Mouse (Mus musculus) liver, adult 2 months (tissue): Measurements from ENCODE around the gene Olfr457.

Experiments used
- CTCF ChIP-seq: fragments of 200-500 bp; IDR thresholded peaks from 2 replicates; pipeline ENCODE4 v1.5.1; 2011; ENCODE audit warnings: low read depth, low read length, control low read depth
- POLR2A ChIP-seq: fragments of 200-500 bp; IDR thresholded peaks from 2 replicates; pipeline ENCODE4 v1.6.1; 2011; ENCODE audit warnings: low read length, control low read depth; ENCODE audit not compliant: insufficient read depth; ENCODE audit errors: extremely low read depth

DNA sequence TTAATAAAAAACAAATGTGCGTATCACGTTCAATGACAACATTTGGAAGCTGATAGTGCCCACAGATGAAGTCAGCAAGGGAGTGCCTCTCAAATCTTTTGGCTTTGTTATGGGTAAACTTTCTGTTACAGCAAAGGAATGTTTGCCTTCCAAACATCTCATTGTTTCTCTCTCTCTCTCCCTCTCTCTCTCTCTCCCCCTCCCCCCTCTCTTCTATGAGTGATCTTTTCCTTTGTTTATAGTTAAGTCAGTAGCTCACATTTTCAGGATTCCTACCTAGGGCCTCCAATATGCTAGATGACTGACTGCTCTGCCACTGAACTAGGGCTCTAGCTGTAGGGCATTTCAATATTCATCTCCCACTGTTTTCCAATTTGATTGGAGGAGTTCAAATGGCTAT is 31.6 kb downstream of the Olfr457 start:
- TF ChIP-seq POLR2A (no peak), CTCF (no peak)
